Mouse (Mus musculus) erythroid progenitor cell, adult 5-6 weeks (primary cell): Measurements from ENCODE around the gene Kat2a. TPM values are rescaled to one million over a fixed set of nuclear protein-coding genes. Genes with fewer than 3 reads are reported as not detected.

Experiments
- ATAC-seq: replicated peaks from 2 replicates; pipeline ENCODE4 v1.8.0; 2016; ENCODE audit warnings: moderate number of reproducible peaks, mild to moderate bottlenecking, moderate TSS enrichment, inconsistent platforms; ENCODE audit not compliant: poor library complexity, low FRiP score, severe bottlenecking
- total RNA-seq, 2 experiments: library from RNA; stranded (forward) in 1 of 2; stranded (reverse) in 1 of 2; fragments of 150-400 nt in 1 of 2; fragments of 186-747, 209-891 nt in 1 of 2; gene quantifications; 2 replicates each; pipeline versions ENCODE4 v1.2.3 to v1.2.4; 2015 to 2017; ENCODE audit warnings: low replicate concordance in 2 of 2

The Kat2a gene
- total RNA-seq, 2 experiments from 2014 or later = 1.9 to 2.5 TPM

GRCm38 (mm10) chr11:100713735-100714533 lies 1.7 kb upstream of the Kat2a start, which contains the start of gene Hspb9:
TSS of gene Hspb9 (plus strand) at chr11:100713850.
- peak; percentile 61 for ATAC-seq

GRCm38 (mm10) chr11:100713174-100713573 lies 909 bp upstream of the Kat2a start:
- ATAC-seq = no peak

- no peak for ATAC-seq
Observed at GRCm38 (mm10) chr11:100710977-100711376, 1.3 kb downstream of the Kat2a start.

GRCm38 (mm10) chr11:100710528-100710927 lies 1.7 kb downstream of the Kat2a start:
- ATAC-seq = no peak

GRCm38 (mm10) chr11:100709201-100709810 lies 3.0 kb downstream of the Kat2a start:
- ATAC-seq = no peak

- no peak for ATAC-seq
Observed at GRCm38 (mm10) chr11:100705095-100705747, 7.0 kb downstream of the Kat2a start.

GRCm38 (mm10) chr11:100703851-100704531 lies 8.3 kb downstream of the Kat2a start, which contains the start of gene Dhx58:
TSS of gene Dhx58 (minus strand) at chr11:100704271.
- ATAC-seq = peak; percentile 72

- ATAC-seq = peak; percentile 37; the same call in 1 of the 2 replicates
Observed at GRCm38 (mm10) chr11:100703366-100703765, 8.9 kb downstream of the Kat2a start.

GRCm38 (mm10) chr11:100702906-100703305 lies 9.4 kb downstream of the Kat2a start:
- ATAC-seq = peak; percentile 45

- peak; percentile 71 for ATAC-seq
Observed at GRCm38 (mm10) chr11:100702081-100702851, 10.0 kb downstream of the Kat2a start.

GRCm38 (mm10) chr11:100701301-100701700 lies 11.0 kb downstream of the Kat2a start:
- no peak for ATAC-seq

GRCm38 (mm10) chr11:100700710-100701109 lies 11.6 kb downstream of the Kat2a start:
- no peak for ATAC-seq

GRCm38 (mm10) chr11:100697921-100698320 lies 14.3 kb downstream of the Kat2a start:
- no peak for ATAC-seq

- ATAC-seq = peak; percentile 71
Observed at GRCm38 (mm10) chr11:100694926-100695325, 17.3 kb downstream of the Kat2a start.

- ATAC-seq = no peak
Observed at GRCm38 (mm10) chr11:100693154-100693553, 19.1 kb downstream of the Kat2a start.

GRCm38 (mm10) chr11:100692164-100692616 lies 20.1 kb downstream of the Kat2a start, which contains the start of gene Zfp385c:
TSS of gene Zfp385c (minus strand) at chr11:100692455.
- ATAC-seq = no peak

GRCm38 (mm10) chr11:100690389-100690788 lies 21.9 kb downstream of the Kat2a start:
- ATAC-seq = no peak

- no peak for ATAC-seq
Observed at GRCm38 (mm10) chr11:100688443-100688842, 23.8 kb downstream of the Kat2a start.

GRCm38 (mm10) chr11:100687265-100687664 lies 25.0 kb downstream of the Kat2a start:
- ATAC-seq = no peak
